Mouse (Mus musculus) R1 (cell line): ENCODE results near the gene Myh10.
A peak's percentile ranks its signal among the peaks of the same experiment; 100 is the strongest.
"Not testable (repeated sequence)": the region's sequence is repeated elsewhere in the genome, so short reads cannot be mapped to it uniquely, and the experiment has no call there.

Experiments
- DNase-seq: peaks from one replicate; pipeline ENCODE4 v3.0.0-alpha.2; 2018; ENCODE audit warnings: low read depth, low spot score

Gene Myh10

DNA sequence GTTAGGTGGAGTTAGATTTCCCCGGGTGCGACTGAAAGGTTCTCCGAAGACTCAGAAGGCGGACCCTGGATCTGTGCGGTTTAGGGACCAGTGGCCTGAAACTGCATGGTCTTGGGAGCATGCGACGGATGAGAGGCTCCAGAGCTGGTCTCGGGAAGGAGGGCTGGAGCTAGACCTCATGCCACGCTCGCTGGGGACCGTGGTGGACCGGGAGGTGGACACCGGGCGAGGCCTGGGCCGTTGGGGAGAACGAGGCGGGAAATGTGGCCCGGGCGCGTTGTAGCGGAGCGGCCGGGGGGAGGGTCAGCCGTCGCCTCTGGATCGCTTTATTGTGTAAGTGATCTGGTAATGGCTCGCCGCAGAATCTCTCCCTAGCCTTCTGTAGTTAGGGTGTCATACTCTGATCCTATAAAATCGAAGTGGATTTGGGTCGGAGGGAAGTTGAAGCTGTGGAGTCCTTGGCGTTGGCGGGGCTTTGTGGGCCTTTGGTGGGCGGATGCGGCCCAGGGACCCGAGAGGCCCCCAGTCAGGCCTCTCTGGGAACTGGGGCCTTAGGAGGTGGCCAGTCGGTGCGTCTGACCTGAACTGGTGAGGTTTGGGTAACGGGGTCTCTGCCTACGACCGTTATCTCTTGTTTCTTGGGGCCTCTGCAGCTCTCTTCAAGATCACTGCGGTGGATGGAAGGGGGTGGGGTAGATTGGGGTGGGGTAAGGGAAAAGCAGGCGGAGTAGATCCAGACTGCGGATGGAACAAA, 1.5 kb downstream of the Myh10 start:
- DNase-seq = peak; percentile 21

DNA sequence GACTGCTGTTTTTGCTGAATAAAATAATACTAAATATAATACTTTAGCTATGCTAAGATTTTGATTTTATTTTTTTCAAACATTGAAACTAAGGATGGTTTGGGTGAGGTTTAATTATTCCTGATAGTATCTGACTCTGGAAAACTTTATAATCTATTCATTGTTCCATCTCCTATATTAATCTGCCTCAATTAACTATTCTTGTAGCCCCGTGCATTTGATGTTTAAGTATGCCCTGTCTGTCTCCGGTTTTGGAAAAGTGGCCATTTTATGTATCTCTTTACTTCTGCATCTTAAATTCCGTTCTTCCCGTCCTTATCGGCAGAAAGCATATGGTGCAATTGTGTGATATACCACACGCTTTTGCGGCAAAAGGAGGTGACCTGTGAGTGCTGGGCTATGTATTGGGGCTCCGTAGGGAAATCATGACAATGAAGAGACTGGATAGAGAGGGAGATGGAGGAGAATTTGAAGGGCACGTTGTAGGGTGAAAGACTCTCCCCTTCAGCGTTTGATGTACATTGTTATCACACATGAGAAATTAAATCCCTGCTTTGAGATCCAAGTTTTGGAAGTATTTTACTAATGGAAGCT, 2.2 kb downstream of the Myh10 start:
- DNase-seq = no peak

DNA sequence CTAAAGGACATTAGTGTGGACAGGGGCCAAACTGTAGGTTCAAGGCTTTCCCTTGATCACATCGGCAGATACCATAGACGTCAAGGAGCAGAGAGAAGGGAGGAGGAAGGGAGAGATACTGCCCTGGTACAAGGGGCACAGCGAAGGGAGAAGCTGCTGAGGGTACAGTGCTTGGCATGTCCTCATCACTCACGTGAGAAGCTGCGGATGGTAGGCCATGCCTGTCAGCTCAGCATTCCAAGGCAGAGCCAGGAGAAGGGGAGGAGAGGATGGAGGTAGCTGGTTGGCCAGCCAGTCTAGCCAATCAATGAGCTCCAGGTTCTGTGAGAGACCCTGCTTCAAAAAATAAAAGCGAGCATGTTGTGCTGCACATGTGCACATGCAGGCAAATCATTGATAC, 11.0 kb downstream of the Myh10 start:
- no peak for DNase-seq

- DNase-seq = no peak
Observed at GRCm38 (mm10) chr11:68703360-68703759, 12.0 kb downstream of the Myh10 start.

GRCm38 (mm10) chr11:68704258-68704657, 12.9 kb downstream of the Myh10 start:
- DNase-seq = no peak

GRCm38 (mm10) chr11:68704847-68705246, 13.5 kb downstream of the Myh10 start:
- DNase-seq = no peak

DNA sequence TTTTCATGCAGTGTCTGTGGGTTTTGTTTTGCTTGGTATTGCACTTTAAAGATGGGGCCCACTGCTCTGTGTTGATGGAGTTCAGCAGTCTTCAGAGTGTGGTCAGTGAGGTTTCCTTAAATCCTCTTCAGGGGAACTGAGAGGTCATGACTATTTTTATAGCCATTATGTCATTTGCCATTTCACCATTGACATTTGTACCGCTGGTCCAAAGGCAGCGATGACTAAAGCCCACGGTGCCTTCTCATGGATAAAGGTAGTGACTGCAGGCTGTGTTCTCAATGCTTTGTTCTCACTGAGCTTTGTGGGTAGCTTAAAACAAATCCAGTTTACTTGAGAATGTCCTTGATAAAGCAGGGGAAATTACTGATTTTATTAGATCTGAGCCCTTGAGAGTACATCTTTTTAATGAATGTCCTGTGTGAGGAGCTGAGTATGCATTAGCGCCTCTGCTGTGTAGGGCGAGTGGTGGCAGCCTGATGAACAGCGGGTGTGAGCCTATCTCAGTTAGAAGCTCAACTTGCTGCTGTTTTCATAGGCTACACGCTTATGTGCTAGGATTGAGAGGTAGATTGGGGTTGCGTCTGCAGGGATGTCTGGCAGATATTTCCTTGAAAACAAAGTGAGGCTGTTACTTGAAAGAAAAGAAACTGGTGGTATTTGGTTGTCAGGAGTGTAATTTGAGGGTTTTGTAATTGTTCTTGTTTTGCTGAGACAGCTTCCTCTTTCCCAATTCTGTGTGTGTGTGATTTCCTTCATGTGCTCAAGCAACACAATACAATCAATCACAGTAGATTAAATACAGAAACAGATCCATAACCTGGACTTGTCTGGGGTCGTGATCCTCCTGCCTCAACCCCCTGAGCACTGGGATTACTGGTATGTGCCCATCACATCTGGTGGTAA, 15.4 kb downstream of the Myh10 start:
- DNase-seq = no peak

DNA sequence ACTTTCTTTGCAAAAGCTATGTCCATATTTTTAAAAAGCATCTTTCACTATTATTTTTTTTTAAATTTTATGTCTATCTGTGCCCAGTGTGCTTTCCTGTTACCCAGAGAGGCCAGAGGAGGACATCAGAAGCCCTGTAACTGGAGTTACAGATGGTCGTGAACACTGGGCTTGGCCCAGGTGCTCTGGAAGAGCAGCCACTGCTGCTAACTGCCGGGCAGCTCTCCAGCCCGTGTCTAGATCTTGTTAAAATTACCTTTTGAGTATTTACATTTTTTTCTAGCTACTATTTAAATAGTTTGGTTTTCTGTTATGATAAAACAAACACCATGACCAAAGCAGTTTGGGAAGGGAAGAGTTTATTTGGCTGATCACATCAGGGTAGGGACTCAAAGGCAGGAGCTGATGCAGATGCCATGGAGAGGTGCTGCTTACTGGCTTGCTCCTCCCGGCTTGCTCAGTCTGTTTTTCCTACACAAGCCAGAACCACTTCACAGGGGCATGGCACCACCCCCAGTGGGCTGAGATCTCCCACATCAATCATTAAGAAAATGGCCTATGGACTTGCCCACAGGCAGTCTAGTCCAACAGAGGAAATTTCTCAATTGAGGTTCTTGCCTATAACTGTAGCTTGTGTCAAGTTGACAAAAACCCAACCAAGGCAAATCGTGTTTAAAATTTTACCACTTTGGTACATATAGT, 16.7 kb downstream of the Myh10 start:
- DNase-seq = no peak

DNA sequence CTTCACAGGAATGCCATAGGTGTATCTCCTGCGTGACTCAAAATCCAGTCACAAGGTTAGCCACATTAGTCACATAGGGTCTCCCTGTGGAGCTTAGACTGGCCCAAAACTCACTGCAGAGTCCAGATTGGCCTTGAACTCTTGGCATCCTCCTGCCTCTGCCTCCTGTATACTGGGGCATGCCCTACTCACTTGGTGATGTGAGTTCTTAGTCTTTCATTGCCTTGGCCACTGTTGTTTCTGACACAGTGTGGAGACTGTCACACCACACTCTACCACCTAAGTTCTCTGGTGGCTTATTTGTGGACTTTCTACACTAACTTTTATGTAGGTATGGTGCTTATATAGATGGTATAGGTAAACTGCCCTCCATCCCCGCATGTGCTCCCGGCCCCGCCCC, 24.8 kb downstream of the Myh10 start:
- no peak for DNase-seq

GRCm38 (mm10) chr11:68717171-68717840, 25.9 kb downstream of the Myh10 start:
- DNase-seq = no peak

- DNase-seq = no peak
Observed at GRCm38 (mm10) chr11:68719096-68719648, 27.8 kb downstream of the Myh10 start.

GRCm38 (mm10) chr11:68719774-68720173, 28.4 kb downstream of the Myh10 start:
- no peak for DNase-seq

- DNase-seq = peak; percentile 37
Observed at GRCm38 (mm10) chr11:68724117-68724516, 32.8 kb downstream of the Myh10 start.

GRCm38 (mm10) chr11:68728693-68729092, 37.3 kb downstream of the Myh10 start:
- peak; percentile 22 for DNase-seq

DNA sequence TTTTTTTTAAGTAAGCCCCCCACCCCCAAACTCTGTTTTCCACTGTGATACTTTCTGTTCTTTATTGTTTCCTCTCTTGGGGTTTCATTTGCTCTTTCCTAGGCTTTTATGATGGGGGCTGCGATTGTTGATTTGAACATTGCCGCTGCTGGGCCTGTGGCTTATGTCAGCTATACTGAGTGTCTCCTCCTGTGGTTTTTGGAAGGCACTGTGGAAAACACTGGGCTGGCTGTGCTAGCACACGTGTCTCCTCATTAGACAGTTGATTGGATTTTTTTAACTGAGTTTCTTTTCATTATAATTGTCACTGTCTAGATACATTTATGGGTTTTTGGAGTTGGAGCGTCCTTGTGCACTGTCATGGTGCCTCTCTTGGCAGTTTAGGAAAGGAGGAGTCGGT, 39.4 kb downstream of the Myh10 start:
- no peak for DNase-seq

DNA sequence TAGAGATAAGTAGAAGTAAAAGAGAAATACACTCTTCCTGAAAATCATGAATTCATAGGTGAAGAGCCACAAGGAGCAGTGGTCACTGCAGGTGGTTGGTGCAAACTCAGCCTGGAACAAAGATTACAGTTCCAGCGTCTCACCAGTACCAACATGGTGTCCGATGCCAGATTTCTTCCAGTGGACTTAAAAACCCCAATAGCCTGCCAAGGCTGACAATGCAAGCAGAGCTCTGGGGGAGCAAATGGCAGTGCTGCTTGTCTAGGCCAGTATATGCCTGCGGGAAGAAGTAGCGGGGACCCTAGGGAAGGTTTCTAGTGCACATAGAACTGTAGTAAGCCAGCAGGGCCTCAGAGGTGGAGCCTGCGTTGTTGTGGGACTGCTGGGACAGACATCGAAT, 40.7 kb downstream of the Myh10 start:
- DNase-seq = no peak

DNA sequence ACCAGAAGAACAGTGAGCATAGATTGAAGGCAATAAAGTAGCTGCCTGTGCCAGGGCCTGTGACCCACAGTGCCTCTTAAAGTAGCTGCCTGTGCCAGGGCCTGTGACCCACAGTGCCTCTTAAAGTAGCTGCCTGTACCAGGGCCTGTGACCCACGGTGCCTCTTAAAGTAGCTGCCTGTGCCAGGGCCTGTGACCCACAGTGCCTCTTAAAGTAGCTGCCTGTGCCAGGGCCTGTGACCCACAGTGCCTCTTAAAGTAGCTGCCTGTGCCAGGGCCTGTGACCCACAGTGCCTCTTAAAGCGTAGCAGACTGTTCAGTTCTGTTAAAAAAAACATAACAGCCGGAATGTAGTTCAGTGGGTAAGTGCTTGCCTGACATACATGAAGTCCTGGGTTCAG, 42.0 kb downstream of the Myh10 start:
- DNase-seq = not testable (repeated sequence)

GRCm38 (mm10) chr11:68739509-68739908, 48.1 kb downstream of the Myh10 start:
- DNase-seq = no peak

GRCm38 (mm10) chr11:68742658-68743057, 51.3 kb downstream of the Myh10 start:
- peak; percentile 15 for DNase-seq

DNA sequence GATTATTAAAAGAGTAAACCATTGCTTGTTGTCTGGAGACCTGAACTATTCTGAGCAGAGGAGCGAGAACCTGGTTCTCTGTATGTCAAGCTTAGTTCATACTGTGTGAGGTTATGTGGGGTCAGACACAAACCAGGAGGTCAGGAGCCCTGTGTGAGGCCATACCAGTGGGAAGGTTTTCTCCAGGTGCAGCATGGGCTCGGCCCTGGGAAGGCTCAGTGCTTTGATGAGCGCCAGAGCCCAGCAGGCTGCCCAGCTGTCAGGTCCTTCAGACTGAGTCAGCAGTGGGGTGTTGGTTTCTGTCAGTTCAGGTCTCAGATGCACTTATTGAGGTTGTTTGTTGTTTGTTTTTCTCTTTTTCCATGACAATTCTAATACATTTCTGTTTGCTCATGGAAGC, 52.8 kb downstream of the Myh10 start:
- no peak for DNase-seq
